Mouse (Mus musculus) layer of hippocampus, postnatal 10 days (tissue): ENCODE results near the gene Shisa2. TPM values are rescaled to one million over a fixed set of nuclear protein-coding genes. Genes with fewer than 3 reads are reported as not detected.
"Not testable (repeated sequence)": the region's sequence is repeated elsewhere in the genome, so short reads cannot be mapped to it uniquely, and the experiment has no call there.

ENCODE experiments used
- DNase-seq, 2 experiments: peaks; one replicate each; pipeline ENCODE4 v3.0.0; 2021; ENCODE audit warnings: low spot score in 2 of 2
- long read RNA-seq: library from polyadenylated mRNA; stranded (forward); transcript quantifications from one replicate; pipeline ENCODE4 v2.0.0, GENCODE M21; 2023
- total RNA-seq, 2 experiments: library from RNA; stranded (reverse); gene quantifications; 2 replicates each; pipeline ENCODE4 v1.2.3; 2021

Gene Shisa2
- total RNA-seq: 1 to 10 TPM; 4.1 to 4.3 TPM
- long read RNA-seq, partial matches to known transcripts: 0 of 6 reads
- long read RNA-seq, other reads (novel, unspliced or antisense): 2 of 6 reads

GRCm38 (mm10) chr14:59625158-59625805 is at the start of gene Shisa2:
TSS of gene Shisa2 (plus strand) at chr14:59625308.
- DNase-seq: peak; percentile 74 to 81

DNA sequence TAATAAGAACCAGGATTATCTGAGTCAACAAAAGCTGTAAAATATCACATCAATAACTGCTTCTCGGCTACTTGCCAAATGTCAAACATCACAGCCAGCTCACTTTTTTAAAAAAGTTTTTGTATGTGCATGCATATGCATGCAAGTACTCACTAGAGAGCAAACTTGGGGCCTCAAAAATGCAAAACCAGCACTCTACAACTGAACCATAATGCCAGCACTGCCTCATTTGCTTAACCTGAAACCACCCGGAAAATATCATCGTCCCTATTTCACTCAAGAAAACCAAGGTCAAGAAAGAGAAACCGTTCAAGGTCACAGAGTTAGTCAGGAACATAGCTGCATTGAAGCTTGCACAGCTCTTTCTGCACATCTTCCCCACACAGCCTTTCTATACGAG is 48.7 kb upstream of the Shisa2 start:
- no peak for DNase-seq

GRCm38 (mm10) chr14:59590614-59591013 is 34.5 kb upstream of the Shisa2 start:
- no peak for DNase-seq

DNA sequence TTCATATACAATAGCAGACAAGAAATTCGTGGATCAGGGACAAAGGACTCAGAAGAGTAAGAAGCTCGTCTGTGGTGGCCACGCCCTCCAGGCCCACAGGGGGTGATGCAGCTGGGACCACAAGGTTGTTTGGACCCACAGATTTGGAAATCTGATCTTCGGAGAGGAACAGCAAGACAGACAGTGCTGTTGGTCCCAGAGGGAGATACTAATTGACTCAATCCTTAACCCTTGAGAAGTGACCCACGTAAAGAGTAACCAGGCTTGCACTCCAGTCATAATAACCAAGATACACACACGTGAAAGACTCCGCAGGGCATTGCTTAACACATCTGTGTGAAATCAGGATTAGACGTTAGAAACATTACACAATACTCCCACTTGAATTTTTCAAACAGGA is 33.2 kb upstream of the Shisa2 start:
- no peak for DNase-seq

DNA sequence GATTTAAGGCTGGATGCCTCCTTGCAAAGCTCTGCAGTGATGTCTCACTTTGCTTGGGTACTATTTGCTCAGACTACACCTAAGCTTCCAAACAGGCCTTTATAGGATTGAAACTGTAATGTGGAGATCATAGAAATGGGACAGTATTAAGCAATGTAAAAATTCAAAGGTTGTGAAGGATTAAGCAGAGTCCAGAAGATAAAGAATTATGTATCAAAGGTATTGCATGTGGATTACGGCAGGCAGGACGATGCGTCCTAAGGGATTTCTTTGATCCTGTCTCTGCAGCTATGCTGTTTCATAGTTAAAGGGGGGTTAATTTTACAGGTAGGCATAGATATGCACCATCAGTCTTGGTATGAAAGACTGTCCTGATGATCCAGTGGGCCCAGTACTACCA is 32.5 kb upstream of the Shisa2 start:
- DNase-seq: no peak

DNA sequence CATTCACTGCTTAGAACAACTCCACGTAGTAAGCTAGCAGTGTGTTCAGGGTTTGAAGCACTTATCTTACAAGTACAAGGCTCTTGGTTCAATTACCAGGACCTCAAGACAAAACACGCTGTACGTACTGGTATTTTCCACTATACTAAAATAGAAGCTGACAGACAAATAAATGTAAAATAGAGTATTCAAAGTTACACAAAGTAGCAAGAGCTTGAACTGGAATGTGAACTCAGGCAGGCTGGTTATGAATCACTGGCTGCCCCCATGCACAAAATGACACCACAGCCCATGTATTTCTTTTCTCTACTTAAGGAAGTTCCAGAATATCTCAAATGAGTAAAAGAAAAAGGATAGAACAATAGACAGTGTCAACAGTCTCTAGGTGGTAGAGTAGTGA is 30.1 kb upstream of the Shisa2 start:
- no peak for DNase-seq

GRCm38 (mm10) chr14:59597398-59598259 is 27.5 kb upstream of the Shisa2 start, which contains the start of gene Cdadc1:
TSS of gene Cdadc1 (minus strand) at chr14:59597959.
- DNase-seq: peak; percentile 99

DNA sequence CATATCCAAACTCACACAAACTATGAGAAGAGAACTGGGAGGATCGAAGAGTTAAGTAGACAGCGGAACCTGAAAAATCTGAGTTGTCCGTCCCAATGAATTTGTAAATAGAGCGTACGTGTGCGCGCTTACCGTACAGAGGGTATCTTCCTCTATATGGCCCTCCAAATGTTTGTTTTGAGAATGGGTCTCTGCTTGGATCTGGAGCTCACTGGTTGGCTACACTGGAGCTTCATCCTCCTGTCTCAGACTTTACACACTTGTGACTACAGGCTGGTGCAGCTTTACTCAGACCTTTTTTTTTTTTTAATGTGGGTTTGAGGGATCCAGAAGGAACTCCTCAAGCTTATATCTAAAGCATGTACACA is 26.9 kb upstream of the Shisa2 start:
- no peak for DNase-seq

DNA sequence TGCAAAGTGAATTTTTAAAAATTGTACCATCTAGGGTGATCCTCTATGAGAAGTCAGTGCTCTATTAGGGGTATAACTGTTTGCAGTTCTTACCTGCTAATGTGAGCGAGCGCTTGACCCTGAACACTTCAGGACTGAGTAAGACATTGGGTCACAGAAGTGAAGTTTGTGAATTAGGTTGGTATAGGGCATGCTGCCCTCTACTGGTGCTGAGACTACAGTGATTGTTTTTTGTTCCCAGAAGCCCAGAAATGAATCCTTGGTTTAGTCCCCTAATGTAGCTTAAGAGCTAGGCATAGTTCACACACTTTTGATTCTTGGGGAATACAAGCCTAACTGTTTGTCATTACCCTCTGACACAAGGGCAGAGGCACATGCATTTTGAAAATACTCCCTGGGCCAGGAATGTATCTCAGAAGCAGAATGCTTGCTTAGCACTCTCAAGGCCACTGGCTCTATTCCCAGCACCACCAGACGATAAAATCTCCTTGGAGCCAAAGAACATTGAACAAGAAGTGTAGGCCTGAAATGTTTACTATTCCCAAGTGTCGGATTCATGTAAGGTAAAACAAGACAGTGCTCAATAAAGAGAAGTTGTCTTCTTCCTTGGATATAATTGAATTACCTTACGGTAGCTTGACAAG is 21.0 kb upstream of the Shisa2 start:
- DNase-seq: peak in 1 of 2 experiments; percentile 46

GRCm38 (mm10) chr14:59605671-59606353 is 19.3 kb upstream of the Shisa2 start:
- DNase-seq: peak; percentile 76 to 78

GRCm38 (mm10) chr14:59607021-59607420 is 18.1 kb upstream of the Shisa2 start:
- no peak for DNase-seq

- DNase-seq: peak; percentile 81
These were observed 12.0 kb upstream of the Shisa2 start for GRCm38 (mm10) chr14:59612920-59613625.

DNA sequence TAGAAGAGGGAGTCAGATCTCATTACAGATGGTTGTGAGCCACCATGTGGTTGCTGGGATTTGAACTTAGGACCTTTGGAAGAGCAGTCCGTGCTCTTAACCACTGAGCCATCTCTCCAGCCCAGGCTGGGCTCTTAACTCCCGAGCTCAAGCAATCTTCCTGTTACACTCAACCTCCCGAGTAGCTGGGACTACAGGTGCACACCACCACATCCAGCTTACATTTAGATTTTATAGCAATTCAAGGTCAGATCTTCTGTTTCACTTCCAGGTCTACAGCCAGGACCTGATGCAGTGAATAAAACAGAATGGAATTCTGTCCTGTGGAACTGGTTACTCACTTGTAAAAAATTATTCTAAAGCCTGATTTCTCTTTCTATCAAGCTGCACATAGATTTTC is 11.0 kb upstream of the Shisa2 start:
- DNase-seq: not testable (repeated sequence)

DNA sequence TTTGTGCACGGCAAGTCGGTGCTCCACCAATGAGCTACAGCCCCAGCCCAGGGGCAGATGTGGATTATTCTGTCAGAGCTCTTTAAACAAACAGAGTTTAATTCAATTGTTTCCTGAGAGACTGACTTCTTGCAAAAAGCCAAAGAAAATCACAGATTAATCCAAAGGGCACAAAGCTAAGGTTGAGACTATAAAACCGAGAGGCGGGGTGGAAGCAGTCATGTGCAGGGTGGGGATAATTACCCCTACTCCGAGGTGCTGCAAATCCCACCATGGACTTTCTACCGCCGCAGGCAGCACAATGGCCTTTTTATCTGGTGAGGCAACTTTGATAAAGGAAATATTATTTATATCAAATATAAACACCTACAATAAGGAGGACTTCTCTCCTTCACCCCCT is 8.3 kb upstream of the Shisa2 start:
- DNase-seq: no peak

DNA sequence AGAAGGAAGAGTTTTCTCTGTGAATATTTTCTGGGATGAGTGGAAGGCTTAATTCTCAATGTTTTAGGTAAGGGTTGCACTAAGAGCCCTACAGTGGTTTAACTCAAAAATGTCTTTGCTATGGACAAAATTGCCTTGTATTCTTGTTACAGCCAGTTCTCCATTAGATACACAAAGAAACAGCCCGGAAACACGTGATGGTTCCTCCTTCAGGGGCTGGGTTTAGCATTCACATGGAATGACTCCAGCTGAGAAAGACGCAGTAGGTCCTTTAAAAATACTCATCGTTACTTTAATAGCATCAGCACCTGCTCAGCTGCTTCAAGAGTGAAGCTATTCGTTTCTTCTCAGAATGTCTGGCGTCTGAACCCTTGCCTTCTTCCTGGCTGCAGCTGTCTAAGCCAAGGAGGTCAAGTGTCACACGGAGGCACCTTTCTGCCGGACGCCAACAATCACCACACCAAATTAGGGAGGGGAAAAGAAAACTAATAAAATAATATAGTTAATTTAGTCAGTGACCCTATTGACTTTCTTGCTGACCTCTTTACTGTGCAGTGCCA is 702 bp upstream of the Shisa2 start:
- DNase-seq: no peak

- DNase-seq: peak; percentile 42 to 47
These were observed 777 bp downstream of the Shisa2 start for GRCm38 (mm10) chr14:59625806-59626364.

GRCm38 (mm10) chr14:59626711-59627110 is 1.6 kb downstream of the Shisa2 start:
- DNase-seq: peak in 1 of 2 experiments; percentile 32

GRCm38 (mm10) chr14:59627142-59627680 is 2.1 kb downstream of the Shisa2 start:
- DNase-seq: no peak

GRCm38 (mm10) chr14:59627823-59628222 is 2.7 kb downstream of the Shisa2 start:
- peak; percentile 38 to 51 for DNase-seq

DNA sequence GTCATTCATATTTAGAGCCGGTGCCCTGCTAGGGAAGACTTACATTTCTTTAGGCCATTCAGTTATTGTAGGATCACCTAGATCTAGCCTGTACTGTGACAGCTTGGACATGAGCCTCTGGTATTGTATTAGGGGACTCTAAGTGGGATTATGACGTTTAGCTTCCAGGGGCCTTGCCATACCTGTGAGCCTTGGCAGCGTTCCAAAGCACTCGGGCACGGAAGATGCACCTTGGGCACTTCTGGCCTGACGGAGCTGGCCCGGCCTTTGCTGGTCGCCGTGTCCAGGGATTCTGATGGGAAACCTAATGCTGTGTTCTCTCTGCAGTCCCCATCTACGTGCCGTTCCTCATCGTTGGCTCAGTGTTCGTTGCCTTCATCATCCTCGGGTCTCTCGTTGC is 4.2 kb downstream of the Shisa2 start:
- no peak for DNase-seq
